In the genomic region with DNA sequence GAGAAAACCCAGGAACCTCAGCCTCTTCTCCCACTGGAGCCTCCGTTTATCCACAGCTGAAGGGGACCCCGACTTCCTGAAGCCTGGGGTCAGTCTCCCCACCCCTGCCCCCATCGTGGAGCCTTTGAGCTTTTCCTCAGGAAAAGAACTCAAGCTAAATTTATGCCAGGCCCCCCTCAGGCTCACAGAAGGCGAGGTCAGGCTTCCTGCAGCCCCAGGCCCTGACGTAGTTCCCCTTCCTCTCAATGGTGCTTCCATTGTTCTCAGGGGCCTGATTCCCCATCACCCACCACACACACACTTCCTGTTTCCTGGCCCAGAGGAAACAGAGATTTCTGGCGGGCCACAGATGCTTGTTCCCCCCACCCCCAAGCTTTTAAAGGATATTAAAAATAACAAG, we compare ENCODE assay signal across 9 mouse cellular contexts. TPM values are rescaled to one million over a fixed set of nuclear protein-coding genes. Genes with fewer than 3 reads are reported as not detected.
DNase-seq lines count a peak whose midpoint lies in the region; ATAC-seq lines count a peak whose summit lies in the region.
"Had no signal": no experiment of that assay in that cellular context is flagged by ENCODE, and none has a peak within 500 bp of the region (broad histone marks: within the 10 kb centered on the region; RNA-seq: fewer than 3 reads in every experiment).

No protein-coding gene starts in this region.

- no peaks in the 10 kb centered on the region for H3K36me3 ChIP-seq in hindbrain, embryonic 12.5 days
- no peaks in the 10 kb centered on the region for H3K36me3 ChIP-seq in liver, embryonic 13.5 days
- no peaks in the 10 kb centered on the region for H3K36me3 ChIP-seq in stomach, embryonic 14.5 days (ENCODE audit: control insufficient read depth, insufficient read depth, low read length)

- peak overlapping the region; percentile 50 for H3K4me3 ChIP-seq in brown adipose tissue, adult 24 weeks (ENCODE audit: insufficient read depth, low read depth, low read length)
- no peak overlapping the region for H3K4me3 ChIP-seq in hindbrain, embryonic 12.5 days
- H3K4me3 ChIP-seq in liver, embryonic 13.5 days (replicated peaks): no peak overlapping the region
- no peak overlapping the region for H3K4me3 ChIP-seq in stomach, embryonic 14.5 days (ENCODE audit: low read depth, low read length)
- H3K4me3 ChIP-seq: erythroblast, embryonic 14.5 days had no signal

- H3K9me3 ChIP-seq in hindbrain, embryonic 12.5 days (replicated peaks): no peaks in the 10 kb centered on the region
- no peaks in the 10 kb centered on the region for H3K9me3 ChIP-seq in liver, embryonic 13.5 days (replicated peaks)
- no peaks in the 10 kb centered on the region for H3K9me3 ChIP-seq in stomach, embryonic 14.5 days (ENCODE audit: control insufficient read depth, low read depth, low read length)

- DNase-seq in adrenal gland, adult (ENCODE audit: inconsistent age in 2 of 2, low spot score in 1 of 2): peak; percentile 69 to 77
- DNase-seq in adrenal gland, postnatal 25 days: no peak
- DNase-seq in liver, embryonic 13.5 days: no peak
- no peak for DNase-seq in cerebellum, postnatal 25 days
- no peak for DNase-seq in right cerebral cortex, postnatal 4 days

- 44% methylated on average over 6 of the region's 6 CpGs for WGBS in hindbrain, embryonic 12.5 days
- WGBS in liver, embryonic 13.5 days (ENCODE audit: insufficient replicate concordance): 26% methylated on average over 6 of the region's 6 CpGs
- 50% methylated on average over 6 of the region's 6 CpGs for WGBS in stomach, embryonic 14.5 days

- peaks cover 35% of the 10 kb centered on the region for H3K4me1 ChIP-seq in brown adipose tissue, adult 24 weeks (ENCODE audit: control insufficient read depth, insufficient read depth, insufficient read length, low read length)
- peaks cover 26% of the 10 kb centered on the region for H3K4me1 ChIP-seq in hindbrain, embryonic 12.5 days
- peaks cover 74% of the 10 kb centered on the region for H3K4me1 ChIP-seq in liver, embryonic 13.5 days (replicated peaks)
- H3K4me1 ChIP-seq in stomach, embryonic 14.5 days (ENCODE audit: control insufficient read depth, insufficient read depth, low read length): peaks cover 9% of the 10 kb centered on the region; the same call in 1 of the 2 replicates

- no peak overlapping the region for H3K9ac ChIP-seq in hindbrain, embryonic 12.5 days
- H3K9ac ChIP-seq in liver, embryonic 13.5 days: no peak overlapping the region
- no peak overlapping the region for H3K9ac ChIP-seq in stomach, embryonic 14.5 days (replicated peaks; ENCODE audit: low read depth, low read length)

- no peaks in the 10 kb centered on the region for H3K27me3 ChIP-seq in hindbrain, embryonic 12.5 days
- no peaks in the 10 kb centered on the region for H3K27me3 ChIP-seq in liver, embryonic 13.5 days
- no peaks in the 10 kb centered on the region for H3K27me3 ChIP-seq in stomach, embryonic 14.5 days (ENCODE audit: control insufficient read depth, insufficient read depth, low read length)

- H3K27ac ChIP-seq in brown adipose tissue, adult 24 weeks (replicated peaks; ENCODE audit: low read depth, low read length): peak overlapping the region; percentile 100
- H3K27ac ChIP-seq in hindbrain, embryonic 12.5 days: 0 out of 2 replicates have a peak overlapping the region, but pooled peaks have one; percentile 36
- peak overlapping the region; percentile 87; the same call in 1 of the 2 replicates for H3K27ac ChIP-seq in liver, embryonic 13.5 days
- peak overlapping the region; percentile 52; the same call in 1 of the 2 replicates for H3K27ac ChIP-seq in stomach, embryonic 14.5 days (ENCODE audit: low read length)

- ATAC-seq in hindbrain, embryonic 12.5 days (ENCODE audit: low FRiP score): no peak
- no peak for ATAC-seq in liver, embryonic 13.5 days (ENCODE audit: low read depth)
- no peak for ATAC-seq in stomach, embryonic 14.5 days (ENCODE audit: insufficient number of reproducible peaks, insufficient read depth, low FRiP score, low read depth)

- no peak overlapping the region for H3K4me2 ChIP-seq in hindbrain, embryonic 12.5 days (replicated peaks)
- H3K4me2 ChIP-seq in liver, embryonic 13.5 days: peak overlapping the region; percentile 64; the same call in 1 of the 2 replicates
- no peak overlapping the region for H3K4me2 ChIP-seq in stomach, embryonic 14.5 days (replicated peaks; ENCODE audit: low read depth, low read length)

RNA-seq across cellular contexts. Expression of a gene that starts 1.4 kb away (rescaled TPM):
- 159 and 211 TPM in 2 replicates for total RNA-seq in adrenal gland, postnatal 25 days (2021)
- 75.5 and 80.4 TPM in 2 replicates for polyA plus RNA-seq in brown adipose tissue, adult 24 weeks (2012; ENCODE audit: insufficient read depth, insufficient read length, missing spikeins)
- 61.4 and 72.1 TPM in 2 replicates for polyA plus RNA-seq in hindbrain, embryonic 12.5 days (2016; fragmentation: Nextera tagmentation; extraction: Ambion mirVana)
- polyA plus RNA-seq in liver, embryonic 13.5 days (2015; fragmentation: Nextera tagmentation; extraction: Ambion mirVana): 69.4 and 79.4 TPM in 2 replicates
- polyA plus RNA-seq in stomach, embryonic 14.5 days (2014; fragmentation: Nextera tagmentation; extraction: Ambion mirVana): 113 and 120 TPM in 2 replicates

RNA-seq across cellular contexts. Expression of a gene that starts 8.1 kb away (rescaled TPM):
- not detected in 2 replicates for total RNA-seq in adrenal gland, postnatal 25 days (2021)
- not detected in 2 replicates for polyA plus RNA-seq in brown adipose tissue, adult 24 weeks (2012; ENCODE audit: insufficient read depth, insufficient read length, missing spikeins)
- polyA plus RNA-seq in hindbrain, embryonic 12.5 days (2016; fragmentation: Nextera tagmentation; extraction: Ambion mirVana): not detected in 2 replicates
- not detected in 2 replicates for polyA plus RNA-seq in liver, embryonic 13.5 days (2015; fragmentation: Nextera tagmentation; extraction: Ambion mirVana)
- not detected in 2 replicates for polyA plus RNA-seq in stomach, embryonic 14.5 days (2014; fragmentation: Nextera tagmentation; extraction: Ambion mirVana)
- polyA plus RNA-seq: erythroblast, embryonic 14.5 days had no signal

RNA-seq across cellular contexts. Expression of a gene that starts 25.8 kb away (rescaled TPM):
- total RNA-seq in adrenal gland, postnatal 25 days (2021): 290 and 352 TPM in 2 replicates
- polyA plus RNA-seq in brown adipose tissue, adult 24 weeks (2012; ENCODE audit: insufficient read depth, insufficient read length, missing spikeins): 2,029 and 2,407 TPM in 2 replicates
- polyA plus RNA-seq in hindbrain, embryonic 12.5 days (2016; fragmentation: Nextera tagmentation; extraction: Ambion mirVana): 11.7 and 13.1 TPM in 2 replicates
- 30.9 and 32.7 TPM in 2 replicates for polyA plus RNA-seq in liver, embryonic 13.5 days (2015; fragmentation: Nextera tagmentation; extraction: Ambion mirVana)
- 43.7 and 44.8 TPM in 2 replicates for polyA plus RNA-seq in stomach, embryonic 14.5 days (2014; fragmentation: Nextera tagmentation; extraction: Ambion mirVana)

RNA-seq across cellular contexts. Expression of a gene that starts 49.9 kb away (rescaled TPM):
- total RNA-seq in adrenal gland, postnatal 25 days (2021): 6.6 and 9.8 TPM in 2 replicates
- polyA plus RNA-seq in brown adipose tissue, adult 24 weeks (2012; ENCODE audit: insufficient read depth, insufficient read length, missing spikeins): 24.4 and 49.4 TPM in 2 replicates
- polyA plus RNA-seq in hindbrain, embryonic 12.5 days (2016; fragmentation: Nextera tagmentation; extraction: Ambion mirVana): 70.1 and 73.7 TPM in 2 replicates
- polyA plus RNA-seq in liver, embryonic 13.5 days (2015; fragmentation: Nextera tagmentation; extraction: Ambion mirVana): 2.1 and 2.3 TPM in 2 replicates
- 37.7 and 38.5 TPM in 2 replicates for polyA plus RNA-seq in stomach, embryonic 14.5 days (2014; fragmentation: Nextera tagmentation; extraction: Ambion mirVana)
- polyA plus RNA-seq: erythroblast, embryonic 14.5 days had no signal

Comparison
In these comparisons a context has a peak if more than half of its experiments do, and no peak if none do; other contexts are left out.
1. DNase-seq: peak in adrenal gland, adult (2 of 2); none in adrenal gland, postnatal 25 days (single experiment), liver, embryonic 13.5 days (single experiment), cerebellum, postnatal 25 days (0 of 2) and right cerebral cortex, postnatal 4 days (single experiment).
2. H3K27ac ChIP-seq: peak in every context shown above with its lines; median percentile 100 in brown adipose tissue, adult 24 weeks; 87 in liver, embryonic 13.5 days; 52 in stomach, embryonic 14.5 days; 36 in hindbrain, embryonic 12.5 days.
3. RNA of a gene that starts 25.8 kb away (polyA plus RNA-seq): 2,029 to 2,407 TPM in brown adipose tissue, adult 24 weeks; 43.7 to 44.8 TPM in stomach, embryonic 14.5 days, 30.9 to 32.7 TPM in liver, embryonic 13.5 days and 11.7 to 13.1 TPM in hindbrain, embryonic 12.5 days; every median in the first group is over 10 times any median in the second.